Mouse (Mus musculus): ENCODE data around the gene Rtl10. TPM values are rescaled to one million over a fixed set of nuclear protein-coding genes. Genes with fewer than 3 reads are reported as not detected.

Gene Rtl10
- polyA plus RNA-seq, 1 experiment from 2014 or later: 1.7 TPM

DNA sequence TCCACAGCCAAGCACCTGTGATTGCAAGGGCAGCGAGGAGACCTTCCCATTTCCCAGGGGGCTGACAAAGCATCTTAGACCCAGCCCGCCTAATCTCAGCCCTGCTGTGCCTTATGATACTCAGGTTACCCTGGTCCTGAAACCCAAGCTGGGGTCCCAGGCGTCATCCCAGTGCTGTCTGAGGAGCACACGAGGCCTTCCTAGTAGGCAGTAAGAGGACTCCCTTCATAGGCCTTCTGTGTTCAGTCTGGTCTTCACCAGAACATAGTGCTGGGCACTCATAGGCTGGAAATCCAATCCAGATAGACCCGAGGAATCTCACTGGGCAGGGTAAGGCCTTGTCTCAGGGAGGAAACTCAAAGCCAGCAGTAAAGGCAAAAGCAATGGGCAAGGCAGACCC, 14.9 kb upstream of the Rtl10 start:
- WGBS: 70% methylated on average over 5 of the region's 5 CpGs
- ATAC-seq (ENCODE audit: extremely low read depth, insufficient number of reproducible peaks, low FRiP score, low TSS enrichment): no peak
- no peak overlapping the region for H3K4me2 ChIP-seq
- peaks cover 5% of the 10 kb centered on the region for H3K4me1 ChIP-seq
- no peak overlapping the region for H3K9ac ChIP-seq
- peaks cover 5% of the 10 kb centered on the region; the same call in 1 of the 2 replicates for H3K36me3 ChIP-seq
- H3K27ac ChIP-seq (replicated peaks): no peak overlapping the region
- no peaks in the 10 kb centered on the region for H3K9me3 ChIP-seq
- no peak overlapping the region for H3K4me3 ChIP-seq
- no peaks in the 10 kb centered on the region for H3K27me3 ChIP-seq (replicated peaks)

DNA sequence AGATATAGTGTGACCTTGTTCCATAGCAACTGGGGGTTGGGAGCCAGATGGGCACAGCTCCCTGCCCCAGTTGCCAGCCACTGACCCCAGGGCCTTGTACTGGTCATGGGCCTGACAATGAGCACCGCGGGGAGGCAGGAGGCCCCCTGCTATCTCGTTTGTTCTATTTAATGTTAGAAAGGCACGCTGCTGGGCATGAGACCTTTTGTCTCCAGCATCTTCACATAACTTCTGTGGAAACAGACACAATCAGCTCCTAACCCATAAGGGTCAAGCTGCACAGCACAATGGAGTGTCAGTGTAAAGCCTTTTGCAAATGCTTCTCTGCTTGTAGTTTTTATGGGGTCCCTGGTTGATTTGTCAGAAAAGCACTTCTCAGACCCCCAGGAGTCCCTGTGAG, 14.3 kb upstream of the Rtl10 start:
- H3K4me1 ChIP-seq: peaks cover 5% of the 10 kb centered on the region
- H3K27ac ChIP-seq (replicated peaks): no peak overlapping the region
- no peak overlapping the region for H3K4me3 ChIP-seq
- no peaks in the 10 kb centered on the region for H3K27me3 ChIP-seq (replicated peaks)
- 28% methylated on average over 4 of the region's 4 CpGs for WGBS
- no peak overlapping the region for H3K4me2 ChIP-seq
- no peaks in the 10 kb centered on the region for H3K9me3 ChIP-seq
- no peak overlapping the region for H3K9ac ChIP-seq
- H3K36me3 ChIP-seq: peaks cover 5% of the 10 kb centered on the region; the same call in 1 of the 2 replicates
- ATAC-seq (ENCODE audit: extremely low read depth, insufficient number of reproducible peaks, low FRiP score, low TSS enrichment): no peak

DNA sequence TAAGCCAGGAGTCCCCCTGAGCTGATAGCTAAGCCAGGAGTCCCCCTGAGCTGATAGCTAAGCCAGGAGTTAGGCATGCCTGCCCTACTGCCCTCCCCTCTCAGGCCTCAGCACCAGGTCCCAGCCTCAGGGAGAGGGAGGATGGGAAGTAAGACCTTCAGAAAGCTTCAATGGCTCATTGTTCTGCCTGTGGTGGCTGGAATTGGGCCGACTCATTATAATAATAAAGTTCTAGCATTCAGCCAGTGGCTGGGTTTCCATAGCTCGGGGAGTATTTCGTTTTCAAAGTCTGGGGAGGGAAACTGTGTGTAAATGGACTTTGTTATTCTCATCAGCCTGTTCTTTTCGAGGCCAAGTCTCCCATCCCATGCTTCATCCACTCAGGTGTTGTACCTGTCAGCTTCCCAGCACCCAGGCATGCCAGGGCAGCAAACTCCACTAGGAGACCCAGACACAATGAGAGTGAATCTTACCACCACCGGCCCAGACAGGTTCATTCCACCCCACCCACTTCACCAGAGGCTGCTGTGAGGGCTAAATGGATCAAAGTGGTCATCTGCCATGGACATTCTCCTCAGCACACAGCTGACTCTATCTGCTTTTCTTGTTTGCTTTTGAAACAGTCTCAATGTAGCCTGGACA, 13.8 kb upstream of the Rtl10 start:
- 67% methylated on average over 5 of the region's 5 CpGs for WGBS

DNA sequence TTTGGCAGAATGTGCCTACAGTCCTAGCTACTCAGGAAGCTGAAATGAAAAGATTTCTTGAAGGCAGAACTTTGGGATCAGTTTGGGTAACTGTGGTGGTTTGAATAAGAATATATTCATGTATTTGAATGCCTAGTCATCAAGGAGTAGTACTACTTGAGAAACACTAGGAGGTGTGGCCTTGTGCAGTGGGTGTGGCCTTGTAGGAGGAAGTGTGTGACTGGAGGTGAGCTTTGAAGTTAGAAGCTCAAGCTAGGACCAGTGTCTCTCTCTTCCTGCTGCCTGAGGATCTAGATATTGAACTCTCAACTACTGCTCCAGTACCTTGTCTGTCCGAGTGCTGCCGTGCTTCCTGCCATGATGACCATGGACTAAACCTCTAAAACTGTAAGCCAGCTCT, 12.6 kb upstream of the Rtl10 start:
- Histone ChIP-seq H3K4me3 (no peak overlapping the region), H3K9me3 (no peaks in the 10 kb centered on the region), H3K4me2 (no peak overlapping the region), H3K27me3 (replicated peaks) (no peaks in the 10 kb centered on the region), H3K9ac (no peak overlapping the region), H3K36me3 (peaks cover 5% of the 10 kb centered on the region; the same call in 1 of the 2 replicates), H3K4me1 (peaks cover 5% of the 10 kb centered on the region), H3K27ac (replicated peaks) (no peak overlapping the region)
- no peak for ATAC-seq (ENCODE audit: extremely low read depth, insufficient number of reproducible peaks, low FRiP score, low TSS enrichment)
- WGBS: 80% methylated on average over 2 of the region's 2 CpGs

More for the DNA sequence above, 13.8 kb upstream of the Rtl10 start:
- Histone ChIP-seq H3K9ac (no peak overlapping the region), H3K27ac (replicated peaks) (no peak overlapping the region), H3K27me3 (replicated peaks) (no peaks in the 10 kb centered on the region), H3K4me2 (no peak overlapping the region), H3K9me3 (no peaks in the 10 kb centered on the region), H3K4me3 (no peak overlapping the region), H3K36me3 (peaks cover 5% of the 10 kb centered on the region; the same call in 1 of the 2 replicates), H3K4me1 (peaks cover 5% of the 10 kb centered on the region)
- ATAC-seq (ENCODE audit: extremely low read depth, insufficient number of reproducible peaks, low FRiP score, low TSS enrichment): no peak

DNA sequence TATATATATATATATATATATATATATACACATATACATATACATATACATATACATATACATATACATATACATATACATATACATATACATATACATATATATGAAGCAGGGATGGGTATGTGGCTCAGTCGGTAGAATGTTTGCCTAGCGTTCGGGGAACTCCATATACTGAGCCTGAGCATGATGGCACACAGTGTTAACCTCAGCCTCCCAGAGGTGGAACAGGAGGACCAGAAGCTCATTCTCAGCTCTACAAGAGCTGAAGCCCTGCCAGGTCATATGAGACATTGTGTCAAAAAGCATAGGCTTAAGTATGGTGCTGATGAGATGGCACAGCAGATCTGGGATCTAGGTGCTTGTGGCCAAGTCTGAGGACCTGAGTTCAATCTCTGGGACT, 8.4 kb upstream of the Rtl10 start:
- Histone ChIP-seq H3K4me3 (no peak overlapping the region), H3K9me3 (no peaks in the 10 kb centered on the region), H3K4me1 (no peaks in the 10 kb centered on the region), H3K4me2 (no peak overlapping the region), H3K27me3 (replicated peaks) (no peaks in the 10 kb centered on the region), H3K36me3 (peaks cover 5% of the 10 kb centered on the region; the same call in 1 of the 2 replicates), H3K9ac (no peak overlapping the region), H3K27ac (replicated peaks) (no peak overlapping the region)
- WGBS: 95% methylated on average over 3 of the region's 3 CpGs
- ATAC-seq (ENCODE audit: extremely low read depth, insufficient number of reproducible peaks, low FRiP score, low TSS enrichment): no peak

DNA sequence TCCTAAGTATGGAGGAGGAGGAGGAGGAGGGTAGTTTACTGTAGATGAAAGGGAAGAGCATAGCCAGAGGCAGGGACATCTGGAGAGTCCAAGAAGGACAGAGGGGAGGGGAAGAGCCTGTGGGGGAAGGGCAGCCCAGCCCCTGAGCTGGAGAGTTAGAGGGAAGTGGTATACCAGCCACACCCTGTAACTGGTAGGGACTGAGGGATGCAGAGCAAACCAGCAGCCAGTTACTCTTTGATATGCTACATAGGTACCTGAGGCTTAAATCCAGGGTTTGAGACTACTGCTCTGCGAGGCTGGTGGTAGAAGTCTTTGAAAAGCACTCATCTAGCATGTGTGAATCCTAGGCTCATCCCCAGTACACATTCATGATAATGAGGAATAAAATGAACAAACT, 7.8 kb upstream of the Rtl10 start:
- Histone ChIP-seq H3K4me3 (no peak overlapping the region), H3K36me3 (peaks cover 5% of the 10 kb centered on the region; the same call in 1 of the 2 replicates), H3K9me3 (no peaks in the 10 kb centered on the region), H3K4me2 (no peak overlapping the region), H3K27ac (replicated peaks) (no peak overlapping the region), H3K27me3 (replicated peaks) (no peaks in the 10 kb centered on the region), H3K4me1 (no peaks in the 10 kb centered on the region), H3K9ac (no peak overlapping the region)
- WGBS: 51% methylated on average over 1 of the region's 1 CpGs
- no peak for ATAC-seq (ENCODE audit: extremely low read depth, insufficient number of reproducible peaks, low FRiP score, low TSS enrichment)

DNA sequence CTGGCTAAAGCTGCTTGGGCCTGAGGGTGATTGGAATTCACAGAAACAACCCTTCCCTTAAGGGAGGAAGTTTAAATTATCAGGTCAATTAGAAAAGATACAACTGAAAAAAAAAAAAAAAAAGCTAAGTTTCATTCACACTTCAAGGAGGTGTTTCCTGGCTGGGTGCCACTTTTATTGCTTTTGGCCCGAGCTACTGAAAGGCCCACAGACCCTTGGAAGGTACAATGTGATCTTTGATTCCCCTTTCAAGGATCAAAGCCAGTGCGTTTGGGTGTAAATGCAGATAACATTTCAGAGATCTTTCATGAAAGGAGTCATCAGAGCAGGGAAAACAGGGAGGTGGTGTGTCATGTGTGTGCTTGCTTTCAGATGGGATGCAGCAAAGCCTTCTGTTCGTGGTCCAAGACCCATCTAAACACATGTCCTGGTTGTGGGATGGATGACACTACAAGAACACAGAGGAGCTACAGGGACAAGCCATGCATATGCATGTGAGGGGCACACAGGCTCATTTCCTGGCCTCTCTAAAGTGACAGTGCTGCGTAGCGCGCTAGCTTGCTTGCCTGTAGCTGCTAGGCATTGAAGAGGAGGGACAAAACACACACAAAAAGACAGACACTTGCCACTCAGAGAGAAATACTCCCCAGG, 711 bp upstream of the Rtl10 start:
- H3K36me3 ChIP-seq: peaks cover 22% of the 10 kb centered on the region
- no peaks in the 10 kb centered on the region for H3K27me3 ChIP-seq (replicated peaks)
- no peaks in the 10 kb centered on the region for H3K9me3 ChIP-seq
- WGBS: 12% methylated on average over 6 of the region's 6 CpGs
- H3K4me2 ChIP-seq: peak overlapping the region; percentile 93
- H3K4me1 ChIP-seq: peaks cover 21% of the 10 kb centered on the region
- H3K9ac ChIP-seq: peak overlapping the region; percentile 92
- peak overlapping the region; percentile 81 for H3K27ac ChIP-seq (replicated peaks)
- no peak for ATAC-seq (ENCODE audit: extremely low read depth, insufficient number of reproducible peaks, low FRiP score, low TSS enrichment)
- H3K4me3 ChIP-seq: peak overlapping the region; percentile 81

DNA sequence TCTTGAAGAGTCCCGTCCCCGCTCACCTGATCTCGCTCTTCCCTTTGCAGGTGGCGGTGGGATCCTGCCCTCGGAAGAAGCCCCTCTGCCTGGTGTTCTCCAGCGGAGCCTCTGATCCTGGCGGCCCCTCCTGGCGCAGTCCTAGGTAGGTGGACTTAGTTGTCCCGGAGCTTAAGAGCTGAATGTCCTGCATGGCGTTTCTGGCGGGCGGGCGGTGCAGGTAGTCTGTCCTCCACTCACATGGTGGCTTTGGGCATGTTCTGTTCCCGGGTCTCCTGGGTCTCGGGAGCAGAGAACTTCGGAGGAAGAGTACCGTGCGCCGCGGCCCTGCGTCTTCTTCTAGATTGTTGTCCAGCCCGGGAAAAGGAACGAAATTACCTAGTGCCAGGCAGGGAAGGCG, 295 bp downstream of the Rtl10 start:
- H3K9ac ChIP-seq: peak overlapping the region; percentile 92
- H3K4me2 ChIP-seq: peak overlapping the region; percentile 93
- H3K27me3 ChIP-seq (replicated peaks): no peaks in the 10 kb centered on the region
- H3K27ac ChIP-seq (replicated peaks): peak overlapping the region; percentile 51
- H3K9me3 ChIP-seq: no peaks in the 10 kb centered on the region
- H3K4me3 ChIP-seq: peak overlapping the region; percentile 81
- ATAC-seq (ENCODE audit: extremely low read depth, insufficient number of reproducible peaks, low FRiP score, low TSS enrichment): 0 out of 2 replicates have a peak, but pooled peaks have one; percentile 11
- peaks cover 30% of the 10 kb centered on the region for H3K36me3 ChIP-seq
- under 1% methylated on average over 24 of the region's 24 CpGs for WGBS
- H3K4me1 ChIP-seq: peaks cover 21% of the 10 kb centered on the region

DNA sequence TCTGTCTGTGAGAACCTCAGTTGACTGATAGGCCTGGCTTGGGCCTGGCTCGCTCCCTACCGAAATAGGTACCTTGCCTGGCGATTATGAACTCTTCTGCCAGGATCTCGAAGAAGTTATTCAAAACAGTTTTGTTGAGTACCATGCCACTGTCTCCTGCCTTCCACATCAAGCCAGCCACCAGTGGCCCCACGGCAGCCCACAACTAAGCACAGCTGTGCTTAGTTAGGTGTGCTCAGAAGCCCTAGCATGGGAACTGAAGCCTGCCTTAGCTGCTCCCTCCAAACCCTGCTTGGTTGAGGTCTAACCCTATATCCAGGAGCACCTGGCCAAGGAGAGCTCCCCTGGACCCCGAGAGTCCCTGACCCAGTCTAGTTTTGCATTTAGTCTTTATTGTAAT, 2.8 kb downstream of the Rtl10 start:
- peaks cover 21% of the 10 kb centered on the region for H3K4me1 ChIP-seq
- H3K27ac ChIP-seq (replicated peaks): no peak overlapping the region
- 0 out of 2 replicates have a peak overlapping the region, but pooled peaks have one; percentile 5 for H3K9ac ChIP-seq
- no peaks in the 10 kb centered on the region for H3K27me3 ChIP-seq (replicated peaks)
- no peaks in the 10 kb centered on the region for H3K9me3 ChIP-seq
- H3K4me2 ChIP-seq: no peak overlapping the region
- no peak for ATAC-seq (ENCODE audit: extremely low read depth, insufficient number of reproducible peaks, low FRiP score, low TSS enrichment)
- WGBS: 89% methylated on average over 6 of the region's 6 CpGs
- H3K4me3 ChIP-seq: no peak overlapping the region
- H3K36me3 ChIP-seq: peaks cover 30% of the 10 kb centered on the region

DNA sequence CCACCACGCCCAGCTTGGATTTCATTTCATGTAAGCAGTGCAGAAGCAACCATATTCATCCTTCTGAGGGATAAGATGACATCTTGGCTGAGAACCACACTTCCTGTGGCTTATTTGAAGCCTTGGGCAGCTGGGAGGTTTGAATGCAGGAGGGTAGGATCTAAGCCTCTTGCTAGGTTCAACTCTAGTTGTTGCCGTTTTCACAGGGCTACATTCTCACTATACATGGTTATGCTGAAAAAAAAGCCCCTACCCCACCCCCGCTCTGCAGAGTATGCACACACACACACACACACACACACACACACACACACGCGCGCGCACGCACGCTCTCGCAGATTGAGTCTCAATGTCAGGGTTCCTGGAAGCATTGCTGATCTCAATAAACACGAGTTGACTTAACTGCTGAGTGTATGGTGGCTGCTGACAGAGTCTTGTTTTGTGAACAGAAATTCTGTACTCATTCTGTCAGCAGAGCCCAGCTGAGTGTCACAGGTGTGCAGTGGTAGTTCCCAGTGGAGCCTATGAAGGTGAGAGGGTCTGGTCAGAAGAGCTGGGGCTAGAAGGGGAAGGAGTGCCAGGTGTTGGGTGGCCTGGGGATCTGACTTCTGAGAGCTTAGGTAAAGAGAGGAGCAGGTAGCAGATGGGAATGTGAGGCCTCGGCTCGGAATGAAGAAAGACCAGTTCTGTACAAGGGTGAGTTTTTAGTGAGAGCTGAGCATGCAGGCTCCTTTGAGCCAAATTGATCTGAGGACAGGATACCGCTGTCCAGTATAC, 5.1 kb downstream of the Rtl10 start:
- Histone ChIP-seq H3K27me3 (replicated peaks) (no peaks in the 10 kb centered on the region), H3K9ac (no peak overlapping the region), H3K4me3 (no peak overlapping the region), H3K4me2 (no peak overlapping the region), H3K9me3 (no peaks in the 10 kb centered on the region), H3K27ac (replicated peaks) (no peak overlapping the region), H3K4me1 (peaks cover 14% of the 10 kb centered on the region), H3K36me3 (peaks cover 30% of the 10 kb centered on the region)
- no peak for ATAC-seq (ENCODE audit: extremely low read depth, insufficient number of reproducible peaks, low FRiP score, low TSS enrichment)
- WGBS: 88% methylated on average over 14 of the region's 14 CpGs

DNA sequence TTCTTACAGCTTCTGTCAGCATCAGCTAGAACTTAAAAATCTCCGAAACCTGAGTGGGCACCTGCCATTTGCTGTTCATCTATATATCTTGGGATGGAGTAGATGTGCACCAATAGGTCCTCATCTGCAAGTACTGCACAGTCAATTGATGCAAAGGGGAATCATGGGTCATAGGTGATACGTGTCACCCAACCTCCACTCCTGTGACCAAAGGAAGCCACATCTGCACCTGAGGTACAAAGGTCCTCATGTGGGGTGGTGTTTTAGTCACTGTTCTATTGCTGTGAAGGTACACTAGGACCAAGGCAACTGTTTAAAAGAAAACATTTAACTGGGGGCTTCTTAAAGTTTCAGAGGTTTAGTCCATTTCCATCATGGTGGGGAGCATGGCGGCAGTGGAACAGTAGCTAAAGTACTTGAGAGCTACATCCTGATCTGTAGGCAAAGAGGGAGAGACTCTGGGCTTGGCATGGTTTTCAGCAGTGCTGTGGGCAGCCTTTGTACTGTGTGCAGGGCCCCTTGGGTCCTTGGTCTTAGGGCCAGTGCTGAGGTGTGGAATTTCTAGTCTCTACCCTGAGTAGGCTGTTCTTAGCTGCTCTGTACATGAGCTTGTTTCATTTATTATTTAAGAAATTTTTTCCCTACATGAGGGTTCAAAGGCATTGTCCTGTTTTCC, 8.0 kb downstream of the Rtl10 start:
- H3K36me3 ChIP-seq: peaks cover 19% of the 10 kb centered on the region
- H3K9ac ChIP-seq: no peak overlapping the region
- H3K9me3 ChIP-seq: no peaks in the 10 kb centered on the region
- no peak overlapping the region for H3K4me2 ChIP-seq
- H3K27ac ChIP-seq (replicated peaks): no peak overlapping the region
- no peak for ATAC-seq (ENCODE audit: extremely low read depth, insufficient number of reproducible peaks, low FRiP score, low TSS enrichment)
- WGBS: 90% methylated on average over 3 of the region's 3 CpGs
- H3K27me3 ChIP-seq (replicated peaks): peaks cover 2% of the 10 kb centered on the region; the same call in 1 of the 2 replicates
- H3K4me1 ChIP-seq: peaks cover 16% of the 10 kb centered on the region
- no peak overlapping the region for H3K4me3 ChIP-seq

All from heart, embryonic 13.5 days (tissue).